9 mouse cellular contexts compared by ENCODE assay signal in the genomic region with DNA sequence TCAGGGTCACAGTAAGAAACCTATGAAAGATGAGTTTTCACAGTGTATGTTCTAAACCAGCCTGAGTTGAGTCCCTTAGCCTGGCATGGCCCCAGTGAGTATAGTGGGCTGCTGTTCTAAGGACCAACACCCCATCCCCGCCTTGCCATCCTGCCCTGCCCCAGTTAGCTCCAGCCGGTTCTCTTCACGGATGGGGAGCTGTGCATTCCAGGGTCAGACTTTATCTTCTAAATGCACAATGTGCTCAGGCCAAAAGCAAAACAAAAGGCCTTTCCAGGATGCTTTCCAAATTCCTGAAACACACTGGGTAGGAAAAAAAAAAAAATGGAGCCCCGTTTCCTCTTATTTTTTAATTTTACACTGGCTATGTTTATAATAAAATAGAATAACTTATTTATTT. TPM values are rescaled to one million over a fixed set of nuclear protein-coding genes. Genes with fewer than 3 reads are reported as not detected.
DNase-seq lines count a peak whose midpoint lies in the region.
"Had no signal": no experiment of that assay in that cellular context is flagged by ENCODE, and none has a peak within 500 bp of the region (broad histone marks: within the 10 kb centered on the region; RNA-seq: fewer than 3 reads in every experiment).

No protein-coding gene starts in this region.

- DNase-seq in heart, adult 11 months, result peak; percentile 98
- DNase-seq in heart, postnatal 25 days (ENCODE audit: low spot score), result no peak
- peak; percentile 26 for DNase-seq in urinary bladder, postnatal 14 days (ENCODE audit: low spot score)
- no peak for DNase-seq in urinary bladder, postnatal 36 days (ENCODE audit: low spot score in 2 of 2)
- DNase-seq in kidney, postnatal 36 days, result peak; percentile 56 to 64
- DNase-seq in testis, postnatal 14 days (ENCODE audit: low spot score), result peak; percentile 45
- DNase-seq in cerebellum, adult 11-12 months, result no peak
- no peak for DNase-seq in embryo, embryonic 9.5 days (ENCODE audit: extremely low spot score)
- DNase-seq: right cerebral cortex, adult 18-20 months had no signal

- intact Hi-C loops in heart, postnatal 25 days (cut with DNase I), result no loop called here

RNA-seq across cellular contexts. Expression of gene Fgfr2, which starts 23.9 kb away (rescaled TPM):
- 1 to 10 TPM; 1.7 to 1.8 TPM for total RNA-seq in heart, postnatal 25 days (2021)

RNA-seq across cellular contexts. Expression of gene Ctbp2, which starts 24.9 kb away (rescaled TPM):
- 10 to 100 TPM; 24.8 to 36.1 TPM for total RNA-seq in heart, postnatal 25 days (2021)

Comparison
In these comparisons a context has a peak if more than half of its experiments do, and no peak if none do; other contexts are left out.
1. DNase-seq: peak in heart, adult 11 months (single experiment), urinary bladder, postnatal 14 days (single experiment), kidney, postnatal 36 days (2 of 2) and testis, postnatal 14 days (single experiment); none in heart, postnatal 25 days (single experiment), urinary bladder, postnatal 36 days (0 of 2), cerebellum, adult 11-12 months (single experiment) and embryo, embryonic 9.5 days (single experiment).